Mouse (Mus musculus) right cerebral cortex, postnatal 14 days (tissue): ENCODE measurements at regions not wholly inside any gene's neighbourhood (a gene's known extent, or its start where the extent isn't known, plus 50 kb on each side); places are given as distances from the start of the nearest gene placed in this dataset.

ENCODE experiments used
- DNase-seq: peaks from one replicate; pipeline ENCODE4 v3.0.0; 2022

DNA sequence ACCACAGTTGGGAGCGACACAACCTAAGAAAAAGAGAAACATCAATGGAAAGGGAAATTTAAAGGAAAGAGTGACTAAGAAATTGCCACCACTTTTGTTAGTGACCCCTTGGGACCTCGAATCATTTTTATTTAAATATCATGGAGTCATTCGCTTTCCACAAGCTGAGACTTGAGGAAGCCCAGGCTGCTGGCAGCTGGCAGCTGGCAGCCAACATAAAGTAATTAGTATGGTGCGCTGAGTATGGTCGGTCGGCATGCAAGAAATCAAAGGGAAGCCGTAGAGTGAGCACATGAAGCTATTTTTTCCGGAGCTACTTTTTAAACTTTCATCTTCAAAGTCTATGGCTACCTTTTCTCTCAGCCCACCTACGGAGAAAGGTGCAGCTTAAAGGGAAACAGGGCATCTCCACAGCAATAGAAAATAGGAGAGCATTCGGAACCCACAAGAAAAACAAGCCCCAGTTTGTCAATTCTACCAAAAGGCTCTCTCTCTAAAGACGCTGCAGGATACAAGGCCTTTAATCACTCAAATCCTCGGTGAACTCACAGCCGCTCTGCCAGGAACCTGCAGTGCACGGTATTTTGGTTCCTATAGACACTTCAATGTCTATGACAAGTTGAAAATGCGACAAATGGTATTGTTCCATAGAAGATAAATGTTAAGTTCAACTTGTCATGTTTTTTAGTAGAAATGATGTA, 206.6 kb upstream of the Tll1 start:
- DNase-seq: no peak

DNA sequence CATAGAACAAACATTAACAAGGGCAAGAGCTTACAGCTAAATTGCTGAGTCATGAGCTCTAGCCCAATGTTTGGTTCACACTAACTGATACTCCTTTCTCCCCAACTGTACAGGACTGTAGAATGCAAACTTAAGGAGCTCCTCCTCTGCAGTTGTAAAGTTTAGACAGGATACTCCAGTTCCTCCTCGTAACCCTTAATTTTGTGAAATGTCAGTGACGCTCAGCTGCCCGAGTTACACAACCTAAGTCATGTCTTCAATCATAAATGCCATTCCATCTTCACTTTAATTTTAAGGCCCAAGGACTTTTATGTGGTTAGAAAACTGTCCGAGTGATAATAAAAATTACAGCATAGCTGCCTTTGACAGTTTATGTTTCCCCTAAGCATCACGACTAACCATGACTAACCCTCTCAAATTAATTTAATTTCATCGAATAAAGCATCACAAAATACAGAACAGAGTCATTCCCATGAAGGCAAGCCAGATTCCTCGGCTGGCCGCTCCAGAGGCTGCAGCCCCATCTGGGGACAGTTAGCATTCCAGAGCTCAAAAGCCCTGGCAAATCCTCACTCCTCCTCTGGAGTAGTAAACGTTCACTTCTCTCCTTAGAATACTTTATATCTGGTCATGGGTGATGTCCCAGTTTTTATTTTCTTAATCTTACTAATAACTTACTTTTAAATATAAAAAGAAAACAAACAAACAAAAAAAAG, 200.9 kb upstream of the Tll1 start:
- DNase-seq: no peak

DNA sequence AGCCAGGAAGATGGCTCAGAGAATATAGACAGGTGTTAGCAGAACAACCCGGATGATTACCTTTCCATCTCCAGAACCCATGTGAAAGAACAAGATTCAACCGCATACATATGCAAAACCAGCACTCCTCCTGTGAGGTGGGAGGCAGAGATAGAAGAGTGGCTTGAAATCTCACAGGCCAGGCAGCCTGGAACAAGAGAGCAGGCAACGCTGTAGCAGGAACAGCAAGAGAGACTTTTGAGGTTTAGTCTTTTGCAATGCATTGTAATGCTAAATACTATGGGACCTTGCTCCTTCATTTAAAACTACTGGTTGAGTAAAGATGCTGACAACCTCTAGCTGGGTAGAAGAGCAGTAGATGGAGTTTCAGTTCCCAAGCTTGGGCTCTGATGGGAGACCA, 193.5 kb upstream of the Tll1 start:
- no peak for DNase-seq

DNA sequence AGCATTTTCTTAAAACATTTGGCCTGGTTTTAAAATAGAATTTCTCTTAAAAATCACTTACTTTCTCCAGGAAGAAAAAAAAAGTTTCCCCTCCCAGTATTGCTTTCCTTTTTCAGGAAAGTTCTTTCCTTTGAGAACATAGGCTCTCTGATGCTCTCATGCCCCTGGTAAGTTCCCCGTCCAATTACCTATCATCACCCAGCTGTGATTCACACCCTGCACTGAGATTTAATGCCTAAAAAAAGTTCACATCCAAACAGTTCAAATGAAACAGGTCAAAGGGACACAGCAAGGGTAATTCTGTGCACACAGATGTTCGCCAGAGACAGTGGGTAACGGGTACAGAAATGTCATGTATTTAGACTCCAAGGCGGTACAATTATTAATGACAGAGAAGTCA, 191.8 kb upstream of the Tll1 start:
- no peak for DNase-seq

DNA sequence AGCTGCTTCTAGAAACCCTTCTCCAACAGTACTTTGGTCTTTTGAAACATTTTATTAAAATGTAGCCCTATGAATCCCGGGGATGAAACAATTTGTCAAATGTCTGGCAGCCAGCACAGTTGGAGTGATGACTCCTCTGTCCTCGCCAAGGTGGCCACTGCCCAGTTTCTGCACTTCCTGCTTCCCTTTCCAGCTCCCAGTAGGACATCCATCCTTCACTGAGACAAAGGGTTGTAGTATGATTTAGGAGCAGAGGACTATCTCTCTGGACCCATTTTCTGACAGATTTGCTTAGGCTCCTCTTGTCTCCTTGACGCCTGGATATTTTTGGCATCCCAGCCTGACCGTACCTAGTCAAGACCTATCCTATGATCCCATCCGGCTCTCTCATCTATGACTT, 189.7 kb upstream of the Tll1 start:
- DNase-seq: no peak

DNA sequence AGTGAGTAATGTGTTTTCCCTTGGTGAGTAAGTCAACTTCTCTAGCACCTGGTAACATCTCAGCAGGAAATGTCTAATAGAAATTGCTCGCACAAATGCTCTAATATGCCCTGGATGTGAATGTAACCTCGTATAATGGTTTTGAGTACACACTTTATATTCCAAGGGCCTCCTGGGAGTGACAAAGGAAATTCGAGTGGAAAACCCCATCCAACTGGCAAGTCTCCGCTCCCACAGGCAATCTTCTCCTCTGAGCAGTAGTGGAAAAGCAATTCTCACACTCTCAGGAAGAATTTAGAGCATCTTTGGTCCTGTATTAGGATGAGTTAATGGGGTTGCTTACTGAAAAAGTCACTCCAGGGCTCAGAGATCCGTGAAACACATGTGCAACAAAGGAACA, 183.4 kb upstream of the Tll1 start:
- DNase-seq: no peak

DNA sequence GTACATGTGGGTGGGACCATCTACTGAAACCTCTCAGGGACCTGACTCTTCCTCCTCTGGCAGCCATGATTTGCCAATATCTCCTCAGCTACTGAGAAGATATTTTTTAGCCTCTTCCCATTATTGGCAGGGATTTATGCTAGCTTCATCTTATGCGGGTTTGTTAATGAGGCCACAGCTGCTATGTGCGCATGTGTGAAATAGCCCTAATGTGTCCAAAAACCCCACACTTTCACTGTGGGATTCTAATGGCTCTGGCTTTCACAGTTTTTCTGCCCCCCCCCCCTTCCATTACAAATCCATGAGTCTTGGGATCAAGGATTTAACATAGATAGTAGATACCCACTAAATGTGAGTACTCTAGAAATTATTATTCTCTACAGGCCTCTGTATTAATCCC, 182.2 kb upstream of the Tll1 start:
- no peak for DNase-seq

DNA sequence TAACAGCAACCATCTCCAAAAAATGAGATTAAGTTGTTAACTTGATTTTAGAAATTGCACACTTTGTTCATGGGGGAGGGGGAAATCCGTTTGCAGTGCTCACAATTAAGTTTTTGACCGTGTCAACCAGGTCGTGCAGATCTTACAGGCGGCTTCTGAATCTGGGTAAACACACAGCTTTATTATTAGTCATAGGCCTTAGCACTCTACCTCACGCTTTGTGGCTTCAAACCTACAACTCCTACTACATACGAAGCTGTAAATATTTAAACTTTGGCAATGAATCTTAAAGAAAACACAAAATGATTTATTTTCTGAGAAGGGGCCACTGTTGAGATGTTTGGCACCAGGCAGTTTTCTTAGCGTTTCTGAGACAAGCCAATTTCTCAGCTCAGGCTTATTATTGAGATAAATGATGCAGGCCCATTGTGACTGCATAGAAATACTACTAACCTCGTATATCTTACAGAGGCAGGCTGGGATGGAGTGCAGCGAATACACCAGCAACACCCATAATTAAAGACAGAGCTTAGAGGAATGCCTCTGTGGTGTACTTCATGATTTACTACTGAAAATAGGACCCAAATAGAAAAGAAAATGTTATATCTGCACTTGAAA, 173.8 kb upstream of the Tll1 start:
- no peak for DNase-seq

DNA sequence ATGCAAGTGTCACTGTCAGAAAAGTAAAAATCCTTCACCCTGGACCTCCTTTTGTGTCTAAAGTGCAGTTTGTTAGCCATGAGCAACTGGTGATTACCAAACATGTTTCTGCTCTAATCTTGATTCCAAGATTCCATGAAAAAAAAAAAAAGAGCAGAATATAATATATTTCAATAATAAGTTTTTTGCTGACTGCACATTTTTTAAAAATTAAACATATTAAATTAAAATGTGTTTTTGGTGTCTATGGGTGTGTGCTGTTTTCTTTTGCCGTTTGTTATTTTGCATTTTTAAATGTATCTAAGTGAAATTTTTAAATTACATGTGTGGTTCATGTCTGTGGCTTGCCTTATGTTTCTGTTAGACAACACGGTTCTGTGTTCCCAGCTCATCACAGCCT, 171.8 kb upstream of the Tll1 start:
- no peak for DNase-seq

DNA sequence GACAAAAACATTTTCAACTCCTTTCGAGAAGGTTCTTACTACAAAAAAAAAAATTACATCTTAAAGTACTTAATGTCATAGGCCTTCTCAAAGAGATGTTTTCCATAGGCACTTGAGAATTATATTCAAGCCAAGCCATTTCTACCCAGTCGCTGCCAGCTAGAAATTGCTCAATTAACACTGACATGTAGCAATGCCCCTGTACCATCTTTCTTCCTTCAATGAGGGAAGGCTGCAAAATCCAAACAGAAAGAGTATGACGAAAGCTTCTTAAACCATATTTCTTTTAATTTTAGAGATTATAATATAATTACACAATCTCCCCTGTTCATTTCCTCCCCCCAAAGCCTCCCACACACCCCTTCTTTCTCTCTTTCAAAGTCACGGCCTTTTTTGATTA, 169.4 kb upstream of the Tll1 start:
- DNase-seq: no peak

DNA sequence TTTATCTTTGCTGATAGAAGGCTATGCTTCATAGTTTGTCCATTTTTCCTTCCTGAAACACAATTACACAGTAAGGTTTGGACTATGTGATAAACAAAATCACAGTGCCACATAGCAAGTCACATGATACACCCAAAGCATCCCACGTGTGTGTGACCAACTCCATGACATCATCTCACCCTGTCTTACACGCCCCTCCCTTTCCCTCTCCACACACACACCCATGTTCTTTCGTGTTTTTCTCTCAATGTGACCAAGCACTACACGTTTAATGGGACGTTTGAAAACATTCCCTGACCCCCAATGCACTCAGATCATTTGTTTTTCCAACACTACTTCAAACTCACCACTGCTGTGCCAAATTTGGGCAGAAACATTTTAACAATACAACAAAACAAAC, 168.9 kb upstream of the Tll1 start:
- DNase-seq: no peak

DNA sequence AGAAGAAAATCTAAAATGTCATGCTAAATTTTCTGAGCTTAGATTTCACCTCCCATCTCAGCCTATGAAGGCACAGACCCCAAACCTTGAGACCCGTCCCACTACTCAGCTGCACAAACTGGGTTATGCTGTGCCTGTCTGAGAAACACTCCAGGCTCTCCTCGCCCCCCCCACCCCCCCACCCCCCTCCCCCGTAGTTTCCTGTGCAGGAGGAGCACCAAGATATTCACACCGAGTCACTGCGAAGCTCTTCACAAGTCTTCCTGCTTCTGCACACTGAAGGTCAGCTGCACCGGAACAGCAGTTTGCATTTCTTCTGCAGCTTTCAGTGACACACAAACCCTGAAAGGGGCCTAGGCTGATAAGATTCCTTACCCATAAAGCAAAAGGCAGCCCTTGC, 163.9 kb upstream of the Tll1 start:
- DNase-seq: no peak

DNA sequence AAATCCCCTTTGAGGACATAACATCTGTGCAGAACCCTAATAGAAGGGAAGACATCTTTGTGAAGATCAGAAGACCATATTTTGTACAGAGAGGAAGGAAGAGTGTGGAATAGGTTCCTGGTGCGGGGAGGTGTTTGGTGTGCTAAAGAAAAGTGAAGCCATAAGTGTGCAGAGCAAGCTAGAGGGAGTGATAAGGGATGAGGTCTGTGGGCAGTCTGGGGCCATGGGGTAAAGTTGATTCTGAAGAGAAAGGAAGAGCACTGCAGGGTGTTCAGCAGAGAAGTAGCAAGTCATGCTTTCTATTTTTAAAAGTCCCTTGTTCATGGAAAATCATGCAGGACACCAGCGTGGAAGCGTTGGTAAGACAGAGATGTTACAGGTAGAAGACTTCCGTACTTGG, 161.8 kb upstream of the Tll1 start:
- DNase-seq: no peak

DNA sequence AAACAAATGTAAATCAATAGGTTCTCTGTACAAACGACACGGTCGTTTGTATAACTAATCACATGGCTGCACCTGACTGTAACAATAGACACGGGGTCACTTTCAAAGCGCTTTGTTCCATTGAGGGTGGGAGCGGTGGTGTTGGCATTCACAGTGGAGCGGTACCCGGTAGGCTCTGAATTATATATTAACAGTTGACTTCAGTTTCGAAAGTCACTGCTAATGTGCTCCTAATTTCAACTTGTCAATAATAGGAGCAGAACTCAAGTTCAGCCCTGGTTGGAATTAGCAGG, 160.8 kb upstream of the Tll1 start:
- no peak for DNase-seq

DNA sequence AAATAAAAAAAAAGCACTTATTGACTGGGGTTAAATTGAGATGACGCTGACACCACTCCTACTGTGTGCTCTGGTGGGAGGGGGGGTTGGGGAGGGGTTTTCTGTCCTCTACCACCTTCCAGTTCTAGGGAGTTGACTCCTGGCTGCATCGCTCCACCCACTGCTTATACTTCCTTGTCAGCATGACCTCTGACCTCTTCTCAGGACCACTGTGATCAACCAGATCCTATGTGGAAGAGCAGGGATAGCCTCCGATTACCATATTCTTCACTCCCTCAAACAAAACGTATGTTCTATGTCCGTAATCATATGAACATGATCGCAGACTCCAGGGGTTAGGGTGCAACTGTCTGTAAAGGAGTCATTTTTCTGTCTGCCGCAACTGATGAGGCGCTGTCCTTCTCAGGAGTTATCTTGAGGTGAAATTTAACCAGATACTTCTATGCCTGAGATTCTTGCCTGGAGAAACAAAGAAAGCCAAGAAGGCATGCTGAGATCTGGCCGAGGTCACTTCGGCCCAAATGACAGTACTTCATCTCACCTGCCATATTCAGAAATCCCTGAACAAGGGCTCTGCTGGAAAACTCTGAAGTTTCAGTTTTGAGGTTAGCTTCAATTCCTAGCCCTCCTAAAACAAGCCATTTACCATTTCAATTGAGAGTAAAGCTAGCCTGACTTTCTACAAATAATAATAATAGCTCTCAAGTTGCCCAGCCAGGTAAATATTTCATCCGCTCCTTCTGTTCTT, 160.3 kb upstream of the Tll1 start:
- no peak for DNase-seq

DNA sequence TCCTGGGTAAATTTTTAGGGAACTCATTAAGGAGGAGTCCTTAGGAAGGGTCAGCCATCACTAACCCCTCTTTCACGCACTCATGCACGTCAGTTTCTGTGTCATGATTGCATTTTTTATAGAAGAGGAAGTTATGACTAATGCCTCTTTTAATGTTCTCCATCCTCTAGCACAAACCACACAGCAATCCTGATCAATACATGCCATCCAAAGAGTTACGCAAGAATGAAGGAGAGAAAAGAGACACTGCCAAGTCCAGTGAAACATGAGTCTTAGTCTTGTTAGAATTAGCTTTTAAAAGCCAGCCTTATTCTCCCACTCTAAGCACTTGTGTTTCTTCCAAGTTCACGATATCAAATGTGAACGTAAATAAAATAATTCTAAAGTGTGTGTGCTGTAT, 151.0 kb upstream of the Tll1 start:
- no peak for DNase-seq

DNA sequence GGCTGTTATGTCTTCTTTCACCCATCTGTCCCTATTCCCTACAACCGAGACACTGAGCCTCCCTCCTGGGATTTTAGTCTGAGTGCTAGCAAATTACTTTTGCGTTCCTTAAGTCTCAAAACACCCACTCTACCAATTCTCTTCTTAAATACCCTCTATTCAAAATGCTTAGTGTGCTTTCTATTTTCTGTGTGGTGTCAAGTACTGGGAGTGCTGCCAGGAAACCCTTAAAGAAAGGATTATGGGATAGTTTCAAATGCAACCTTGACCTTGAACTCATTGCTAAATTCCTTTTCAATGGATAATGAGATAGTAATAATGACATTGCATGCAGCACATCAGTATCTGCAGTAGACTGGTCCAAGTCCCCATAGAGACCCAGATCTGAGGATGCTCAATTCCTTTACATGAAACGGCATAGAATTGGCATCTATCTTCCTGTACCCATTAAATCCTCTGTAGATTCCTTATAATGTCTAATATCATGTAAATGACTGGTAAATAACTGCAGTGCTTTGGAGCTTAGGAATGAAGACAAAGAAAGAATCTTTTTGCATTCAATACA, 142.1 kb upstream of the Tll1 start:
- no peak for DNase-seq

DNA sequence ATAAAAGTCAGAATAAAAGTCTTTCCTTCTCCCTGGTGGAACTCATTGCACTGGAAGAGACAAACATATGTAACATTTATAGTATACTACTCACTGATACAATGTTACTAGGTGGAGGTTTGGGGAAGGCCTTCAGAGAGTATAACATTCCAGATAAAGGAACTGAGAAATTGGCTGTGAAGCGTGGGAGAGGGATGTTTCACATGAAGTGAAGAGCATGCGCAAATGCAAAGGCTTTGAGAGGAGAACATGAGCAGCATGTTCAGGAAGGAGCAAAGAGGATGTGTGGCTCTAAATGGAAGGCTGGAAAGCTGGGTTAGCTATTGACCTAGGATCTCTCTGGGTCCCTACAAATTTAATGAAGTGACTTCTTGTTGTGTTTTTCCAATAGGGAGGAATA, 141.4 kb upstream of the Tll1 start:
- peak; percentile 8 for DNase-seq

DNA sequence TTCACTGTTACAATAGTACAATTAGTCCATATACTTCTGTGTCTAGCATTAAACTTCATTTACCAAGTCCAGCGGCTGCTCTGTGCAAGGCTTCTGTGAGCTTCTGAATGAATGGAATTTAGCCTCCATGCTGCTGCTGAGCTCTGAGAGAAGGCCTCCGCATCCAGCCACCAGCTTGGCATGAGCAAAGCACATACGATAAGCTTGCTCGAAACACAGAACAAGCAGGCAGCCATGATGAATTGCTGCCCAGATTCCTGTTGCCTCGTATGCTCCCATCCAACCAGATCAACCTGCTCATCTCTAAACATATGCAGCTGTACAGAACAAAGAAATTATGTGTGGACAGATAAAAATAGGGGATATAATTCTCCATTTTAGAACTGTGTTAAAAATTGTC, 140.4 kb upstream of the Tll1 start:
- peak; percentile 5 for DNase-seq

DNA sequence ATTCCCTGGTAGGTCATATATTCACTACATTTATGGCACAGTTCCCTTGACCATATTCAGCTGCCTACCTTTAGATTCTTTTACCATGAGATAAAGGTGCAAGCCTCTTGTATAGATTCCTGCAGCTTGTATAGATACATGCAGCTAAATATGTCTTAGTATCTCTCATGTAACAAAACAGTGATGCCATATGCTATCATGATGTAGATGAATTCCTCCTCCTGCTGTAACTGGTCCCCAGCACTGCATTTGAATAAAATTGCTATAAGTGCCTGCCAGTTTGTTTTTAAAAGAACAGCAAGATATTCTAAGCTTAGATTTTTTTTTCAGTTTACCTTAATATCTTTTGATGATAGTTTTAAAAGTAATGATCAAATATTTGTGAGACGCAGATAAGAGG, 138.9 kb upstream of the Tll1 start:
- no peak for DNase-seq

DNA sequence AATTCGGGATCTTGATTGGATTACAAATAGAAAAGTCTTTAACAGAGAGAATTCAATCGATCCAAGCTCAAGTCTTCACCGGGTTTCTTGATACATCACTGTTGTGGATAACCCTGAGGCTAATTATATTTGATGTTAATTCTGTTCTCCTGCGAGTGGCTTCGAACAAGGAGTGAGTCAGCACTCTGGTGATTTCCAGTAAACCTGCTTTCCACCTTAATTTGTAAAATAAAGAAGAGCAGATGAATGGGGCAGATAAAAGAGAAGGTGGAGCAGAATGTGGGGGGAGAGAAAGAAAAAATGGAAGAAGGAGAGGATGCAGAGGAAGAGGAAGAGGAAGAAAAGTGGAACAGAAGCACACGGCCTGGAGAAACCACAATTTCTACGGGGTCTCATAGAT, 137.5 kb upstream of the Tll1 start:
- DNase-seq: no peak

DNA sequence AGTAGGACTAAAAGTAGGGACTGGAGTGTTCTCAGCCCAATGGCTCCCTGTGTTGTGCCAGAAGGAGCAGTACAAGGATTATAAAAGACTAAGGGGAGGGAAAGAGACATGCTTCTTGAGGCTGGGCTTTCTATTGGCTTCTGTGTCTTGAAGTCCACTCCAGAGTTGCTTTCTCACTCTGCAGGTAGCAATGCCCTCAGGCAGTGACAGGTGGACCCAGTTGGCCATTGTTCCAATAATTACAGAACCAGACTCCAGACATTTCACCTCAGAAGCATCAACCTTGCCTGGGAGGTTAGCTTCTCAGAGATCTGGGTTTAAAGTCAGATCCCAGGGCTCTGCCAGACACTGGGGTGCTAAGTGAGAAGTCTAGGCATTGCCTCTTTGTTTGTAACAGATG, 136.3 kb upstream of the Tll1 start:
- DNase-seq: no peak

DNA sequence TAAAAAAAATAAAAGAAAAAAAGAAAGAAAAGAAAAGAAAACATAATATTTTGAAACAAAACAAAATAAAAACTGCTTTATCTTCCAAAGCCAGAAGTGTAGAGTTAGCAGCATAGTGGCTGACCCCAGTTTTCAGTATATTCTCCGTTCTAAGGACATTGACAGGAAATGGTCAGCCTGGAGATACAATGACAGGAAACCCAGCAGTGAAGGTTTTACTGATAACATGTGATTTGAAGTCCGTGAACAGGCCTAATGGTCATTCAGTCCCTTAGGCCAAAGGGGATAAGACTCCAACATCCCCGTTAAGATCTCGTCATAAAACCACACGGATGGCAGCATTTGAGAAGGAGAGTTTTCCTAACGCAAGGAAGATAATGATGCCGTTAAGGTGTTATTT, 131.3 kb upstream of the Tll1 start:
- no peak for DNase-seq

DNA sequence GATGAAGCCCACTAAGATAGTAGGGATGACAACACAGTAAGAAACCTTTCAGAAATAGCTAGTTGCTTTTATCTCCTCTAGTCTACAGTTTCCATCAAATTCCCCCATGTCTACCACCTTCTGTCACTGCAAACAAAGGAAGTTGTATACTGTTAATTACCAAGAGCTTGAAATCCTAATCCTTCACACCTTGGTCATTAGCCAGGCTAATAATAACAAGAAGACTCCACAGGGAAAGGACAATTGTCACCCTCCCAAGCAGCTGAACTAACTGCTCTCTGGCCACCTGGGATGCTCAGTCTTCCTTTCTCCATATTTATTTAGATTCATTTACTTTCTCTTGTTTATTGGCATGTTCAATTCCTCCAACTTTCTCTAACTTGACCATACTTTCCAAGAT, 130.5 kb upstream of the Tll1 start:
- DNase-seq: no peak
